22 mouse cellular contexts compared by ENCODE assay signal in genomic region chr12:29555718-29556117, GRCm38 (mm10). TPM values are rescaled to one million over a fixed set of nuclear protein-coding genes. Genes with fewer than 3 reads are reported as not detected.
DNase-seq lines count a peak whose midpoint lies in the region; ATAC-seq lines count a peak whose summit lies in the region.
"Had no signal": no experiment of that assay in that cellular context is flagged by ENCODE, and none has a peak within 500 bp of the region (broad histone marks: within the 10 kb centered on the region; RNA-seq: fewer than 3 reads in every experiment).

No protein-coding gene starts in this region.

- H3K4me2 ChIP-seq in neural tube, embryonic 15.5 days: no peak overlapping the region
- H3K4me2 ChIP-seq: forebrain, embryonic 12.5 days; liver, embryonic 15.5 days; midbrain, embryonic 12.5 days; neural tube, embryonic 12.5 days had no signal

- peak; percentile 28; the same call in 1 of the 2 replicates for ATAC-seq in neural tube, embryonic 15.5 days (ENCODE audit: low FRiP score)
- ATAC-seq: lung, postnatal 0 days had no signal

- H3K36me3 ChIP-seq in neural tube, embryonic 15.5 days: no peaks in the 10 kb centered on the region
- H3K36me3 ChIP-seq: forebrain, embryonic 12.5 days; hindbrain, embryonic 10.5 days; liver, embryonic 15.5 days; midbrain, embryonic 12.5 days; neural tube, embryonic 12.5 days had no signal

- H3K27ac ChIP-seq in neural tube, embryonic 15.5 days (replicated peaks): peak overlapping the region; percentile 56
- H3K27ac ChIP-seq: forebrain, embryonic 12.5 days; hindbrain, embryonic 10.5 days; kidney, postnatal 0 days; liver, embryonic 15.5 days; midbrain, embryonic 12.5 days; neural tube, embryonic 12.5 days had no signal

- no peaks in the 10 kb centered on the region for H3K9me3 ChIP-seq in neural tube, embryonic 15.5 days (replicated peaks)
- H3K9me3 ChIP-seq: forebrain, embryonic 12.5 days; hindbrain, embryonic 10.5 days; liver, embryonic 15.5 days; midbrain, embryonic 12.5 days; neural tube, embryonic 12.5 days had no signal

- no peak overlapping the region for H3K9ac ChIP-seq in neural tube, embryonic 15.5 days (replicated peaks)
- H3K9ac ChIP-seq: forebrain, embryonic 12.5 days; liver, embryonic 15.5 days; midbrain, embryonic 12.5 days; neural tube, embryonic 12.5 days had no signal

- no peak overlapping the region for H3K4me3 ChIP-seq in neural tube, embryonic 15.5 days (replicated peaks)
- H3K4me3 ChIP-seq: forebrain, embryonic 12.5 days; hindbrain, embryonic 10.5 days; liver, embryonic 15.5 days; midbrain, embryonic 12.5 days; neural tube, embryonic 12.5 days had no signal

- no peaks in the 10 kb centered on the region for H3K27me3 ChIP-seq in neural tube, embryonic 15.5 days (replicated peaks)
- H3K27me3 ChIP-seq: forebrain, embryonic 12.5 days; liver, embryonic 15.5 days; neural tube, embryonic 12.5 days had no signal

- DNase-seq in layer of hippocampus, adult 18-20 months (ENCODE audit: low spot score in 2 of 2): peak; percentile 83 to 89
- no peak for DNase-seq in layer of hippocampus, postnatal 10 days (ENCODE audit: low spot score in 2 of 2)
- DNase-seq in brain, adult 2 months (ENCODE audit: low read depth, low spot score): peak; percentile 91
- peak; percentile 64 to 83 for DNase-seq in frontal cortex, postnatal 36 days (ENCODE audit: low spot score in 2 of 2)
- DNase-seq in thymus, postnatal 36 days: no peak
- no peak for DNase-seq in embryo, embryonic 11 days
- DNase-seq in urinary bladder, postnatal 10 days (ENCODE audit: low spot score): no peak
- DNase-seq: cerebellum, adult 2 months; gastrocnemius, postnatal 25 days; kidney, adult 18-20 months; thymus, adult 2 months had no signal

- H3K4me1 ChIP-seq in neural tube, embryonic 15.5 days: peaks cover 43% of the 10 kb centered on the region
- H3K4me1 ChIP-seq: forebrain, embryonic 12.5 days; hindbrain, embryonic 10.5 days; liver, embryonic 15.5 days; midbrain, embryonic 12.5 days had no signal

- WGBS in neural tube, embryonic 15.5 days: 69% methylated on average over 4 of the region's 4 CpGs

RNA-seq across cellular contexts. Expression of gene Myt1l, which starts 27.5 kb away (rescaled TPM):
- 100 to 1,000 TPM; 198 to 204 TPM for total RNA-seq in layer of hippocampus, adult 18-20 months (2021)
- 100 to 1,000 TPM; 200 to 236 TPM for total RNA-seq in layer of hippocampus, postnatal 10 days (2021)
- polyA plus RNA-seq in neural tube, embryonic 15.5 days (2015; fragmentation: Nextera tagmentation; extraction: Ambion mirVana): 178 and 228 TPM in 2 replicates
- total RNA-seq: monocyte, adult 5-6 weeks had no signal
- polyA plus RNA-seq: heart, postnatal 0 days; lung, postnatal 0 days; spleen, adult 2 months had no signal

Comparison
In these comparisons a context has a peak if more than half of its experiments do, and no peak if none do; other contexts are left out.
1. DNase-seq: peak in layer of hippocampus, adult 18-20 months (2 of 2), brain, adult 2 months (single experiment) and frontal cortex, postnatal 36 days (2 of 2); none in layer of hippocampus, postnatal 10 days (0 of 2), thymus, postnatal 36 days (0 of 2), embryo, embryonic 11 days (single experiment) and urinary bladder, postnatal 10 days (single experiment).